Mouse (Mus musculus) liver, adult 10 weeks (tissue): Measurements from ENCODE around the gene Slc35b1. TPM values are rescaled to one million over a fixed set of nuclear protein-coding genes. Genes with fewer than 3 reads are reported as not detected.

Experiments
- polyA plus RNA-seq: library from polyadenylated mRNA; stranded (reverse); fragments of 350-450 nt; fragmentation: Illumina TruSeq; extraction: RNeasy Lipid Tissue Mini Kit (QIAGEN cat#74804); gene quantifications from one replicate; pipeline ENCODE4 v1.2.3, GENCODE M21; 2014; ENCODE audit warnings: low read depth, low replicate concordance

Slc35b1 gene
- 44.2 TPM for polyA plus RNA-seq

DNA sequence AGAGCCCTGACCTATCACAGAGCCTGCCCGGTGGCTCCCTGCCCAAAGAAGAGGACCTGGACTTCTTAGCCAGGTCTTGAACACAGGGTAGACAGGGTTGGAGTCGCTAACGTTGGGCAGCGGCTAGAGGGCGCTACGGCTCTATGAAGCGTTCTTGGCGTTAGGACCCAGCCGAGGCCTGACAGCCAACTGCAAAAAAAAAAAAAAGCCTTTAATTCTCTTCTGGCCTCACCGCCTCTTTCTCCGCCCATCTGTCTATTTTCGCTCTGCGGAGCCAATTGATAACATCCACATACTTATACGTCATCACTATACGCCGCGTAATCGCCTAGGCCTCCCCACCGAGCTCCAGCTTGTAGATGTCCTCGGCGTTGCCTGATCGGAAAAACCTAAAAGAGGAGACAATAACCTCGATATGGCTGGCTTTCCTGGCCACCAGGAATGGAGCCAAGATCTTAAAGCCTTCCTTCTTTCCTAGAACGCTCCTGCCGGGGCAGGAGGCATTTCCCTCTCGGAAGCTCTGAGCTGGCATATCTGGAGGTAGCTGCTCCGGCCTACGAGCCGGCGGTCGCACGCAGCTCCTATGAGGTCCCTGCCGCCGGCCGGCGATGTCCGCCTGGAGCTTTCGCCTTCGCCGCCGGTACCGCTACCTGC is at the start of gene Slc35b1:
Gene Slc35b1 (plus strand): TSS at position 374 of the 654 bp plus-strand sequence.

DNA sequence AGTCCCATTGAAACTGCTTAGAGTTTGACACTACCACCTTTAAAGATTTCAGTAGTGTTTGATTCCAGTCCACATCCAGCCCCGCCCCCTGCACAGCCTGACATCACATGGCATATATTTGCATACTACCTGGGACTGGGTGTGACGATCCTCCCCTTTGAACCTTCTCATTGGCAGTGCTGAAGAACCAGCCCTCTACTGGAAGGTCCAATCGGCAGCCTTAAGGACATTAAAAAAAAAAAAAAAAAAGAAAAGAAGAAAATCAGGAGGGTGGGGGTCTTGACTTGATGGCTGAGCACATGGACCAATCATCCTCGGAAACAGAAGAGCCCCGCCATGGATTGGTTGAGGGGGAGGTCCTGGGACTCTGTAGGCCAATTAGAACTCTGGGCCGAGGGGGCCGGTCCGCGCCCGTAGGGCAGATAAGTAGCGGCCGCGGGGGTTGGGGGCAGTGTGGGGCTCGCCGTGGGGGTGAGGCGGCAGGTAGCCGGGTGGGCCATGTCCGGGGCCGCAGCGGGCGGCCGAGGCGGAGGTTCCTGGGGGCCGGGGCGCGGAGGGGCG is 47.8 kb upstream of the Slc35b1 start, which contains the start of gene Fam117a:
Gene Fam117a (plus strand): TSS at position 451 of the 561 bp plus-strand sequence.

DNA sequence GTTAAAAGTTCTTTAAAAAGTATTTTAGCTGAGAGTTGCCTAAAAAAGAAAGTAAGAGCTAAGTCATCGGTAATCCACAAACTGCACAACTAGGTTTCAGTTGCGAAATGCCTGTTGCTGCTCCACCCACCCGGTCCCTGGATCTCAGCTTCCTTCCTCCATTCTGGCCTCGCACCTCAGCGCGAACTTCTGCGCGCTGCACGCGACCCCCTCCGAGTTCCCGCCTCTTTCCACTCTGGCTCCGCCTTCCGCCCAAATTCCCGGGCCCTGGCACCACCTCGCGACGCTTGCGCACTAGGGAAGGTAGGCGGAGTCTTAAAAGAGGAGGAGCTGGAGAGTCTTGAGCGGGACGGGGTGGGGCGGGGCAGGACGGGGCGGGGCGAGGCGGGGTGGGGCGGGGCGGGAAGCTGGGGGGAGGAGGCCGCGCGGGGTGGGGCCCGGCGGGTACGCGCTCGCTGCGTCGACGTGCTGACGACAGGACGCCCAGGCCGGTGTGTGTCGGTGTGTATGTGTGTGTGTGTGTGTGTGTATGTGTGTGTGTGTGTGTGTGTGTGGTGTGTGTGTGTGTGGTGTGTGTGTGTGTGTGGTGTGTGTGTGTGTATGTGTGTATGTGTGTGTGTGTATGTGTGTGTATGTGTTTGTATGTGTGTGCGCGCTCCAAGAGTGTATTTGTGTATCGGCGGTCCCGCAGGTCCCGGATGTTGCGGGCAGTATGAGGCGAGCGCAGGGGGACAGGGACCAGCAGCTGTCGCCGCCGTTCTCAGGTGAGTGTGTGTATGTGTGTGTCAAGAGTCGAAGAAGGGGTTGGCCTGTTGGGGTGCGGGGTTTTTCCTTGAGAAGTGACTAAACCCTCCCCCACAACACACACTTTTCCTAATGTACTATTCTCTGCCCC is 29.4 kb downstream of the Slc35b1 start, which contains the start of gene Spop:
Gene Spop (plus strand): TSS at position 440 of the 895 bp plus-strand sequence.

Other genes starting within 250 kb of the Slc35b1 start
- gene Dlx4, start 238.4 kb upstream of the Slc35b1 start, polyA plus RNA-seq, result 0.24 TPM
- not detected for gene Tac4, start 123.2 kb upstream of the Slc35b1 start, polyA plus RNA-seq
- gene Kat7, start 74.4 kb upstream of the Slc35b1 start, polyA plus RNA-seq, result 12.4 TPM
- gene Fam117a, start 47.7 kb upstream of the Slc35b1 start, polyA plus RNA-seq, result 0.58 TPM
- 84.3 TPM for gene Spop, start 29.4 kb downstream of the Slc35b1 start, polyA plus RNA-seq
- not detected for gene Nxph3, start 129.9 kb downstream of the Slc35b1 start, polyA plus RNA-seq
- 0.40 TPM for gene Ngfr, start 203.0 kb downstream of the Slc35b1 start, polyA plus RNA-seq